Mouse (Mus musculus) liver, adult 2 months (tissue): ENCODE results near the gene Pip5k1a. TPM values are rescaled to one million over a fixed set of nuclear protein-coding genes. Genes with fewer than 3 reads are reported as not detected.

Experiments
- DNase-seq: peaks from one replicate; pipeline ENCODE4 v3.0.0-alpha.2; 2011; ENCODE audit warnings: low read depth, low spot score; ENCODE audit errors: extremely low read depth
- H3K27ac ChIP-seq: fragments of 200-500 bp; replicated peaks from 2 replicates; pipeline ENCODE4 v1.5.1; 2012; ENCODE audit warnings: low read depth, mild to moderate bottlenecking, control low read depth, inconsistent platforms, low read length; ENCODE audit not compliant: insufficient read depth
- H3K27me3 ChIP-seq: fragments of 200-500 bp; 2 replicates; pipeline ENCODE4 v1.6.1; 2012; ENCODE audit warnings: mild to moderate bottlenecking, moderate library complexity, low read length, inconsistent platforms; ENCODE audit not compliant: control insufficient read depth, insufficient read depth
- H3K36me3 ChIP-seq: fragments of 200-500 bp; 2 replicates; pipeline ENCODE4 v1.6.1; 2012; ENCODE audit warnings: low read length, inconsistent platforms; ENCODE audit not compliant: control insufficient read depth, insufficient read depth
- H3K4me1 ChIP-seq: fragments of 200-500 bp; 2 replicates; pipeline ENCODE4 v1.6.1; 2011; ENCODE audit warnings: low read length; ENCODE audit not compliant: control insufficient read depth, insufficient read depth
- H3K4me3 ChIP-seq: fragments of 200-500 bp; 2 replicates; pipeline ENCODE4 v1.5.1; 2011; ENCODE audit warnings: low read depth, mild to moderate bottlenecking, control low read depth, low read length, moderate library complexity; ENCODE audit not compliant: insufficient read depth
- H3K79me2 ChIP-seq: fragments of 200-500 bp; 2 replicates; pipeline ENCODE4 v1.6.1; 2012; ENCODE audit warnings: inconsistent platforms, mild to moderate bottlenecking, low read length, moderate library complexity; ENCODE audit not compliant: control insufficient read depth, insufficient read depth
- H3K9ac ChIP-seq: fragments of 200-500 bp; 2 replicates; pipeline ENCODE4 v1.6.1; 2012; ENCODE audit warnings: low read depth, mild to moderate bottlenecking, control low read depth, inconsistent platforms, low read length
- CTCF ChIP-seq: fragments of 200-500 bp; IDR thresholded peaks from 2 replicates; pipeline ENCODE4 v1.5.1; 2011; ENCODE audit warnings: low read depth, low read length, control low read depth
- POLR2A ChIP-seq: fragments of 200-500 bp; IDR thresholded peaks from 2 replicates; pipeline ENCODE4 v1.6.1; 2011; ENCODE audit warnings: low read length, control low read depth; ENCODE audit not compliant: insufficient read depth; ENCODE audit errors: extremely low read depth
- WGBS: fragments of 180-500 bp; shearing (Covaris S2); methylation state at CpG from one replicate; pipeline ENCODE4 v1.1.7; 2018; 5-methylcytosine and 5-hydroxymethylcytosine counted together
- polyA plus RNA-seq: library from polyadenylated mRNA; depleted of rRNA; stranded (reverse); fragments of >200 nt; gene quantifications from 2 replicates; pipeline ENCODE4 v1.2.3, GENCODE M21; 2012; rRNA removed
- total RNA-seq: library from RNA; depleted of rRNA; stranded (reverse); fragments of >200 nt; gene quantifications from 2 replicates; pipeline ENCODE4 v1.2.3, GENCODE M21; 2014; rRNA removed

The Pip5k1a gene
- total RNA-seq (4.5 and 5.6 TPM in 2 replicates), polyA plus RNA-seq (5.2 and 6.7 TPM in 2 replicates)

GRCm38 (mm10) chr3:95106338-95107117 is at the start of gene Pip5k1a:
Pip5k1a (minus strand) TSS chr3:95106930.
- DNase-seq, result peak; percentile 98
- H3K4me3 ChIP-seq, result peak within 1 kb of the TSS; percentile 72
- under 1% methylated on average over 51 of the region's 51 CpGs for WGBS
- H3K36me3 ChIP-seq, result peaks cover 2% of the 10 kb centered on the region; the same call in 1 of the 2 replicates
- H3K79me2 ChIP-seq, result peaks cover 18% of the 10 kb centered on the region; the same call in 1 of the 2 replicates
- H3K9ac ChIP-seq, result peak within 1 kb of the TSS; percentile 66
- TF ChIP-seq CTCF (no peak), POLR2A (peak; percentile 58; the same call in 1 of the 2 replicates)
- no peaks in the 10 kb centered on the region for H3K27me3 ChIP-seq
- H3K27ac ChIP-seq, result peak within 1 kb of the TSS; percentile 32
- H3K4me1 ChIP-seq, result peaks cover 6% of the 10 kb centered on the region; the same call in 1 of the 2 replicates

- Histone ChIP-seq H3K4me1 (no peaks in the 10 kb centered on the region), H3K79me2 (no peaks in the 10 kb centered on the region), H3K9ac (no peak overlapping the region), H3K27me3 (no peaks in the 10 kb centered on the region), H3K4me3 (no peak overlapping the region), H3K36me3 (no peaks in the 10 kb centered on the region), H3K27ac (no peak overlapping the region)
- peak; percentile 24 for DNase-seq
- whole genome bisulfite sequencing, result 46% methylated on average over 4 of the region's 4 CpGs
- TF ChIP-seq CTCF (peak; percentile 57), POLR2A (no peak)
Measured at GRCm38 (mm10) chr3:95153874-95154273, 47.1 kb upstream of the Pip5k1a start.

GRCm38 (mm10) chr3:95147924-95148323 is 41.2 kb upstream of the Pip5k1a start:
- Histone ChIP-seq H3K4me1 (no peaks in the 10 kb centered on the region), H3K79me2 (no peaks in the 10 kb centered on the region), H3K36me3 (no peaks in the 10 kb centered on the region), H3K4me3 (no peak overlapping the region), H3K27ac (no peak overlapping the region), H3K9ac (no peak overlapping the region), H3K27me3 (no peaks in the 10 kb centered on the region)
- WGBS, result 71% methylated on average over 3 of the region's 3 CpGs
- no peak for TF ChIP-seq POLR2A
- no peak for TF ChIP-seq CTCF
- no peak for DNase-seq

- H3K27ac ChIP-seq, result no peak overlapping the region
- H3K4me1 ChIP-seq, result peaks cover 6% of the 10 kb centered on the region; the same call in 1 of the 2 replicates
- H3K79me2 ChIP-seq, result no peaks in the 10 kb centered on the region
- H3K27me3 ChIP-seq, result no peaks in the 10 kb centered on the region
- no peak overlapping the region for H3K4me3 ChIP-seq
- TF ChIP-seq POLR2A, result no peak
- peak; percentile 99 for TF ChIP-seq CTCF
- peak; percentile 69 for DNase-seq
- H3K9ac ChIP-seq, result no peak overlapping the region
- 5% methylated on average over 5 of the region's 5 CpGs for WGBS
- no peaks in the 10 kb centered on the region for H3K36me3 ChIP-seq
Measured at GRCm38 (mm10) chr3:95142617-95143011, 35.9 kb upstream of the Pip5k1a start.

- no peak for TF ChIP-seq POLR2A
- TF ChIP-seq CTCF, result no peak
- WGBS, result 84% methylated on average over 10 of the region's 10 CpGs
- peak within 1 kb of the TSS; percentile 51 for H3K9ac ChIP-seq
Measured at GRCm38 (mm10) chr3:95141952-95142616, 35.4 kb upstream of the Pip5k1a start, which contains the start of gene Tnfaip8l2. Tnfaip8l2 (minus strand) TSS chr3:95142360.

More at GRCm38 (mm10) chr3:95141952-95142616, 35.4 kb upstream of the Pip5k1a start, which contains the start of gene Tnfaip8l2:
- no peak for DNase-seq
- Histone ChIP-seq H3K27ac (peak within 1 kb of the TSS; percentile 48; the same call in 1 of the 2 replicates), H3K4me1 (peaks cover 6% of the 10 kb centered on the region; the same call in 1 of the 2 replicates), H3K79me2 (no peaks in the 10 kb centered on the region), H3K27me3 (no peaks in the 10 kb centered on the region), H3K4me3 (peak within 1 kb of the TSS; percentile 52), H3K36me3 (no peaks in the 10 kb centered on the region)
